ENCODE assay signal across 12 mouse cellular contexts in the genomic region with DNA sequence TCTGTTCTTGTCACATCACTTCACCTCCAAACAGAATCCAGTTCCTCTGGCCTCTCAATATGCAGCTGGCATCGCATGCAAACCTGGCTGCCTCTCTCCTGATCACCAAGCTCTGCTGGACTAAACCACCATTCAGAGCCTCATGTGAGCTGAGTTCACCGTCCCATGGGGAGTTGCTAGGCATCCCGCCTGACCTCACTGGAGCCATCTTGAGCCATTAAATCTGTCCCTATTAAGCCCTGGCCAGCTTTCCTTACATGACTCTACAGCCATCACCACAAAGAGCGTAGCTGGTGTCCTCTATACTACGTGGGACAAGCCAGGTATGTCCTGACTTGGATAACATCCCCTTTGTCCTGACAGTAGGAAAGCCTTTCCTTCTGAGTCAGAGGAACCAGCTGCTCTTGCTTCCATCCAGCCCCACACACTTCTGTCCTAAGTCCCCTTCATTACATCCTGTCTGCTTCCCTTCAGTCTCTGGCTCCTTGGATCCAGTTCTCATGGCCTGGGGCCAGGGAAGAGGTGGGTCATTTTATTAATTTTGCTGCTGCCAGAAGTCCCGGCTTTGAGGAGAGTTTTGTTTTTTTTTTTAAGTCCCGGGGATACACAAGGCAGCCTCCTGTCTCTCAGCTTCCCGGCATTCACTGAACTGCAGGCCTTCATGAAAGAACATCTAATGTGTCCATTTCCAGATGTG.
DNase-seq lines count a peak whose midpoint lies in the region; ATAC-seq and TF ChIP-seq lines count a peak whose summit lies in the region.
"Had no signal": no experiment of that assay in that cellular context is flagged by ENCODE, and none has a peak within 500 bp of the region (broad histone marks: within the 10 kb centered on the region; RNA-seq: fewer than 3 reads in every experiment).

No protein-coding gene starts in this region.

- no peaks in the 10 kb centered on the region for H3K36me3 ChIP-seq in kidney, postnatal 0 days (ENCODE audit: insufficient read depth, low read length)
- H3K36me3 ChIP-seq in forebrain, embryonic 11.5 days (ENCODE audit: control insufficient read depth, insufficient read depth, low read length) = no peaks in the 10 kb centered on the region
- H3K36me3 ChIP-seq in hindbrain, embryonic 12.5 days = no peaks in the 10 kb centered on the region
- H3K36me3 ChIP-seq: liver, embryonic 15.5 days had no signal

- WGBS in kidney, postnatal 0 days = 65% methylated on average over 8 of the region's 8 CpGs
- 88% methylated on average over 8 of the region's 8 CpGs for WGBS in forebrain, embryonic 11.5 days
- 83% methylated on average over 8 of the region's 8 CpGs for WGBS in hindbrain, embryonic 12.5 days

- H3K27me3 ChIP-seq in kidney, postnatal 0 days (ENCODE audit: insufficient read depth, low read length) = no peaks in the 10 kb centered on the region
- no peaks in the 10 kb centered on the region for H3K27me3 ChIP-seq in forebrain, embryonic 11.5 days (ENCODE audit: control insufficient read depth, insufficient read depth, low read length)
- H3K27me3 ChIP-seq in hindbrain, embryonic 12.5 days = peaks cover 3% of the 10 kb centered on the region; the same call in 1 of the 2 replicates
- H3K27me3 ChIP-seq: liver, embryonic 15.5 days had no signal

- H3K27ac ChIP-seq in kidney, postnatal 0 days = peak overlapping the region; percentile 16; the same call in 1 of the 2 replicates
- no peak overlapping the region for H3K27ac ChIP-seq in forebrain, embryonic 11.5 days (ENCODE audit: low read depth, low read length)
- H3K27ac ChIP-seq in hindbrain, embryonic 12.5 days = no peak overlapping the region
- H3K27ac ChIP-seq: liver, embryonic 15.5 days had no signal

- no peak overlapping the region for H3K4me2 ChIP-seq in kidney, postnatal 0 days (ENCODE audit: low read length)
- no peak overlapping the region for H3K4me2 ChIP-seq in forebrain, embryonic 11.5 days (ENCODE audit: low read depth, low read length, severe bottlenecking)
- no peak overlapping the region for H3K4me2 ChIP-seq in hindbrain, embryonic 12.5 days (replicated peaks)
- H3K4me2 ChIP-seq: liver, embryonic 15.5 days; midbrain, embryonic 11.5 days had no signal

- no peaks in the 10 kb centered on the region for H3K4me1 ChIP-seq in kidney, postnatal 0 days (replicated peaks; ENCODE audit: insufficient read depth, low read length)
- no peaks in the 10 kb centered on the region for H3K4me1 ChIP-seq in forebrain, embryonic 11.5 days (replicated peaks; ENCODE audit: control insufficient read depth, insufficient read depth, low read length)
- no peaks in the 10 kb centered on the region for H3K4me1 ChIP-seq in hindbrain, embryonic 12.5 days
- H3K4me1 ChIP-seq: liver, embryonic 15.5 days had no signal

- DNase-seq in adrenal gland, postnatal 10 days = peak; percentile 30
- no peak for DNase-seq in adrenal gland, adult 18-20 months (ENCODE audit: low spot score in 2 of 2)
- DNase-seq in urinary bladder, postnatal 25 days (ENCODE audit: low spot score) = peak; percentile 7
- DNase-seq in urinary bladder, postnatal 10 days (ENCODE audit: low spot score) = no peak
- DNase-seq in kidney, postnatal 0 days (ENCODE audit: low spot score) = peak; percentile 70
- DNase-seq in forebrain, embryonic 11.5 days (ENCODE audit: low spot score) = no peak
- no peak for DNase-seq in right cerebral cortex, postnatal 25 days
- DNase-seq: thymus, postnatal 4 days had no signal

- no peak for TF ChIP-seq CTCF in kidney, postnatal 0 days (IDR thresholded peaks at IDR 0.05; ENCODE audit: low read depth)

- no peaks in the 10 kb centered on the region for H3K9me3 ChIP-seq in kidney, postnatal 0 days (replicated peaks; ENCODE audit: low read length)
- H3K9me3 ChIP-seq in forebrain, embryonic 11.5 days (ENCODE audit: control insufficient read depth, low read length) = no peaks in the 10 kb centered on the region
- H3K9me3 ChIP-seq in hindbrain, embryonic 12.5 days (replicated peaks) = no peaks in the 10 kb centered on the region
- H3K9me3 ChIP-seq: liver, embryonic 15.5 days had no signal

- H3K9ac ChIP-seq in kidney, postnatal 0 days (ENCODE audit: low read depth, low read length) = no peak overlapping the region
- H3K9ac ChIP-seq in forebrain, embryonic 11.5 days (ENCODE audit: low read length) = no peak overlapping the region
- no peak overlapping the region for H3K9ac ChIP-seq in hindbrain, embryonic 12.5 days
- H3K9ac ChIP-seq: liver, embryonic 15.5 days had no signal

- ATAC-seq in kidney, postnatal 0 days (replicated peaks; ENCODE audit: low FRiP score, low read depth) = no peak
- no peak for ATAC-seq in forebrain, embryonic 11.5 days (replicated peaks; ENCODE audit: low FRiP score)
- ATAC-seq in hindbrain, embryonic 12.5 days (ENCODE audit: low FRiP score) = no peak
- ATAC-seq: forebrain, embryonic 14.5 days had no signal

- no peak overlapping the region for H3K4me3 ChIP-seq in kidney, postnatal 0 days (replicated peaks; ENCODE audit: low read depth, low read length)
- no peak overlapping the region for H3K4me3 ChIP-seq in forebrain, embryonic 11.5 days (ENCODE audit: low read depth, low read length)
- H3K4me3 ChIP-seq in hindbrain, embryonic 12.5 days = no peak overlapping the region
- H3K4me3 ChIP-seq: liver, embryonic 15.5 days had no signal

Comparison
In these comparisons a context has a peak if more than half of its experiments do, and no peak if none do; other contexts are left out.
1. DNase-seq: peak in adrenal gland, postnatal 10 days (single experiment), urinary bladder, postnatal 25 days (single experiment) and kidney, postnatal 0 days (single experiment); none in adrenal gland, adult 18-20 months (0 of 2), urinary bladder, postnatal 10 days (single experiment), forebrain, embryonic 11.5 days (single experiment) and right cerebral cortex, postnatal 25 days (single experiment).